Mouse (Mus musculus) limb, embryonic 14.5 days (tissue): ENCODE results near the gene Rbfox3. TPM values are rescaled to one million over a fixed set of nuclear protein-coding genes. Genes with fewer than 3 reads are reported as not detected.

Experiments used
- ATAC-seq: fragments of 200-750 bp; cut with Nextera tagmentation; 2 replicates; pipeline ENCODE4 v1.8.0; 2017; ENCODE audit warnings: low read depth, moderate number of reproducible peaks, moderate TSS enrichment; ENCODE audit not compliant: low FRiP score
- DNase-seq: peaks from one replicate; pipeline ENCODE4 v3.0.0-alpha.2; 2015; ENCODE audit warnings: low spot score
- H3K27ac ChIP-seq: fragments of 300-500 bp; sonication (generic); replicated peaks from 2 replicates; pipeline ENCODE4 v1.5.1; 2014; ENCODE audit warnings: low read depth, mild to moderate bottlenecking, low read length, moderate library complexity, mixed read lengths
- H3K27me3 ChIP-seq: fragments of 300-500 bp; sonication (generic); 2 replicates; pipeline ENCODE4 v1.6.1; 2014; ENCODE audit warnings: low read length, mixed read lengths; ENCODE audit not compliant: control insufficient read depth, insufficient read depth
- H3K36me3 ChIP-seq: fragments of 300-500 bp; sonication (generic); 2 replicates; pipeline ENCODE4 v1.6.1; 2014; ENCODE audit warnings: mild to moderate bottlenecking, low read length, moderate library complexity, mixed read lengths; ENCODE audit not compliant: control insufficient read depth, insufficient read depth
- H3K4me1 ChIP-seq: fragments of 300-500 bp; sonication (generic); 2 replicates; pipeline ENCODE4 v1.6.1; 2014; ENCODE audit warnings: antibody characterized with exemption, low read length, mixed read lengths; ENCODE audit not compliant: control insufficient read depth, insufficient read depth
- H3K4me2 ChIP-seq: fragments of 300-500 bp; sonication (generic); replicated peaks from 2 replicates; pipeline ENCODE4 v1.6.1; 2014; ENCODE audit warnings: low read depth, mild to moderate bottlenecking, low read length, moderate library complexity; ENCODE audit not compliant: severe bottlenecking
- H3K4me3 ChIP-seq: fragments of 300-500 bp; sonication (generic); replicated peaks from 2 replicates; pipeline ENCODE4 v1.5.1; 2014; ENCODE audit warnings: low read length
- H3K9ac ChIP-seq: fragments of 300-500 bp; sonication (generic); 2 replicates; pipeline ENCODE4 v1.6.1; 2014; ENCODE audit warnings: mild to moderate bottlenecking, low read depth, low read length, moderate library complexity; ENCODE audit not compliant: severe bottlenecking
- H3K9me3 ChIP-seq: fragments of 300-500 bp; sonication (generic); 2 replicates; pipeline ENCODE4 v1.6.1; 2016; ENCODE audit warnings: low read length; ENCODE audit not compliant: control insufficient read depth
- POLR2A ChIP-seq: fragments of 200-500 bp; IDR thresholded peaks from 2 replicates; pipeline ENCODE4 v1.8.0; 2012; ENCODE audit warnings: inconsistent platforms, mild to moderate bottlenecking, moderate library complexity, borderline replicate concordance; ENCODE audit not compliant: insufficient read depth, insufficient read length; ENCODE audit errors: extremely low read depth
- WGBS: fragments of 180-500 bp; shearing (Covaris S2); extraction: QIAGEN DNeasy Blood & Tissue Kit; methylation state at CpG from one replicate; pipeline ENCODE4 v1.1.7; 2014; 5-methylcytosine and 5-hydroxymethylcytosine counted together
- polyA plus RNA-seq, 2 experiments: library from polyadenylated mRNA; depleted of rRNA in 1 of 2; stranded (reverse) in 1 of 2; unstranded in 1 of 2; fragments of >200 nt; fragmentation: Nextera tagmentation in 1 of 2; extraction: Ambion mirVana in 1 of 2; gene quantifications; 2 replicates each; pipeline versions ENCODE4 v1.2.1 to v1.2.3; 2012 to 2014

Gene Rbfox3
- polyA plus RNA-seq, 2 experiments = 0.43 to 0.44 TPM

GRCm38 (mm10) chr11:118898156-118898555 is 13.2 kb downstream of the Rbfox3 start:
- Histone ChIP-seq H3K4me1 (no peaks in the 10 kb centered on the region), H3K4me2 (no peak overlapping the region), H3K27me3 (no peaks in the 10 kb centered on the region), H3K4me3 (no peak overlapping the region), H3K27ac (no peak overlapping the region), H3K36me3 (no peaks in the 10 kb centered on the region), H3K9me3 (no peaks in the 10 kb centered on the region), H3K9ac (no peak overlapping the region)
- ATAC-seq (no peak), DNase-seq (no peak)
- 30% methylated on average over 10 of the region's 10 CpGs for WGBS
- no peak for TF ChIP-seq POLR2A

GRCm38 (mm10) chr11:118897114-118897841 is 14.1 kb downstream of the Rbfox3 start:
- 63% methylated on average over 21 of the region's 21 CpGs for WGBS
- H3K27me3 ChIP-seq = no peaks in the 10 kb centered on the region
- DNase-seq (no peak), ATAC-seq (no peak)
- no peak overlapping the region for H3K9ac ChIP-seq
- no peak for TF ChIP-seq POLR2A
- no peak overlapping the region for H3K27ac ChIP-seq
- no peak overlapping the region for H3K4me3 ChIP-seq
- H3K4me1 ChIP-seq = no peaks in the 10 kb centered on the region
- H3K9me3 ChIP-seq = no peaks in the 10 kb centered on the region
- no peak overlapping the region for H3K4me2 ChIP-seq
- H3K36me3 ChIP-seq = no peaks in the 10 kb centered on the region

DNA sequence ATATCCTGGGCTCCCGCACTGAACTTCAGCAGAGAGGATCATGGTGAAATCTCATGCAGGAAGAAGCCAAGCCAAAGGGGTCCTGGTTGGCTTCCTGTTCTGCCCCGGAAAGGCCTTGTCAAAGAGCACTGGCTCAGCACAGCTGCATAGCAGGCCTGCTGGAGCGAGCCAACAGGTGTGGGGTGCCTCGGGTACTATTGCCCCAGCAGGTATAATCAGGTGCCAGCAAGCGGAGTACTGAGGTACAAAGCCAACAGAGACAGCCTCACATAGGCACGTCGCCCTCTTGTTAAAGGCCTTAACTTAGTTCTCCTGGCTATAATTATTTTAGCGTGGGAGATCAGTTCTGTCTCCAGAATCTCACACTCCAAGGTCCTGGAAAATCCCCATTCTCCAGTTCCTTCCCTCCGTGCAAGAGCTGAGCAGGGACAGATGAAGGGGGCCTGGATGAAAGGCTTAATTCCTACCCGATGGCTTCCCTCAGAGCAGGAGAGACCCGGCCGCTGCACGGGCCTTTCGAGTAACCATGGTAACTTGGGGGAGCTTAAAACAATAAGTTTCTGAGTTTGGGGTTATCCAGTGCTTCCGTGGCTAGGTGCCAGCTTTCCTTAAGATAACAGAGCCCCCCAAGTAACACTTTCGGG is 15.2 kb downstream of the Rbfox3 start:
- Histone ChIP-seq H3K27me3 (no peaks in the 10 kb centered on the region), H3K9ac (no peak overlapping the region), H3K4me1 (no peaks in the 10 kb centered on the region), H3K9me3 (no peaks in the 10 kb centered on the region), H3K4me3 (no peak overlapping the region), H3K27ac (no peak overlapping the region), H3K4me2 (no peak overlapping the region), H3K36me3 (no peaks in the 10 kb centered on the region)
- no peak for ATAC-seq
- TF ChIP-seq POLR2A = no peak
- 51% methylated on average over 16 of the region's 16 CpGs for WGBS
- no peak for DNase-seq

- WGBS = 84% methylated on average over 5 of the region's 5 CpGs
Observed at GRCm38 (mm10) chr11:118894835-118895234, 16.6 kb downstream of the Rbfox3 start.

GRCm38 (mm10) chr11:118894196-118894595 is 17.2 kb downstream of the Rbfox3 start:
- WGBS = 77% methylated on average over 4 of the region's 4 CpGs
- H3K27ac ChIP-seq = no peak overlapping the region
- no peaks in the 10 kb centered on the region for H3K36me3 ChIP-seq
- ATAC-seq (no peak), DNase-seq (no peak)
- no peak overlapping the region for H3K4me3 ChIP-seq
- no peak overlapping the region for H3K4me2 ChIP-seq
- no peaks in the 10 kb centered on the region for H3K27me3 ChIP-seq
- no peaks in the 10 kb centered on the region for H3K9me3 ChIP-seq
- H3K9ac ChIP-seq = no peak overlapping the region
- TF ChIP-seq POLR2A = no peak
- no peaks in the 10 kb centered on the region for H3K4me1 ChIP-seq

More at GRCm38 (mm10) chr11:118894835-118895234, 16.6 kb downstream of the Rbfox3 start:
- no peak overlapping the region for H3K4me2 ChIP-seq
- DNase-seq (no peak), ATAC-seq (no peak)
- no peaks in the 10 kb centered on the region for H3K9me3 ChIP-seq
- no peak for TF ChIP-seq POLR2A
- no peaks in the 10 kb centered on the region for H3K36me3 ChIP-seq
- H3K4me3 ChIP-seq = no peak overlapping the region
- no peaks in the 10 kb centered on the region for H3K4me1 ChIP-seq
- no peak overlapping the region for H3K9ac ChIP-seq
- H3K27ac ChIP-seq = no peak overlapping the region
- no peaks in the 10 kb centered on the region for H3K27me3 ChIP-seq
